15 mouse cellular contexts compared by ENCODE assay signal in genomic region chr10:121379387-121379786, GRCm38 (mm10). TPM values are rescaled to one million over a fixed set of nuclear protein-coding genes. Genes with fewer than 3 reads are reported as not detected.
DNase-seq lines count a peak whose midpoint lies in the region; TF ChIP-seq lines count a peak whose summit lies in the region.
"Had no signal": no experiment of that assay in that cellular context is flagged by ENCODE, and none has a peak within 500 bp of the region (broad histone marks: within the 10 kb centered on the region; RNA-seq: fewer than 3 reads in every experiment).

No protein-coding gene starts in this region.

- no peaks in the 10 kb centered on the region for H3K27me3 ChIP-seq in thymus, adult 2 months (ENCODE audit: control insufficient read depth, insufficient read depth, low read length)
- H3K27me3 ChIP-seq: CH12.LX; liver, embryonic 13.5 days had no signal

- H3K36me3 ChIP-seq in thymus, adult 2 months (ENCODE audit: control insufficient read depth, insufficient read depth, low read length) = peaks cover 16% of the 10 kb centered on the region

- TF ChIP-seq POLR2A in thymus, adult 2 months (IDR thresholded peaks at IDR 0.05; ENCODE audit: control insufficient read depth, extremely low read depth, insufficient read depth, low read length, poor library complexity) = no peak
- TF ChIP-seq POLR2A in bone marrow, adult 2 months (IDR thresholded peaks at IDR 0.05; ENCODE audit: borderline replicate concordance, control insufficient read depth, low read depth, low read length) = no peak

- H3K4me3 ChIP-seq in layer of hippocampus, adult 2 months = no peak overlapping the region
- no peak overlapping the region for H3K4me3 ChIP-seq in thymus, adult 2 months (ENCODE audit: control insufficient read depth, insufficient read depth, low read length)
- H3K4me3 ChIP-seq in bone marrow, adult 2 months (replicated peaks; ENCODE audit: control insufficient read depth, low read depth, low read length) = no peak overlapping the region
- H3K4me3 ChIP-seq: embryonic facial prominence, embryonic 10.5 days; erythroblast, embryonic 14.5 days; heart, embryonic 10.5 days; liver, embryonic 13.5 days had no signal

- 97% methylated on average over 3 of the region's 3 CpGs for WGBS in thymus, adult 2 months
- 93% methylated on average over 3 of the region's 3 CpGs for WGBS in bone marrow, adult 2 months

- no peak overlapping the region for H3K27ac ChIP-seq in layer of hippocampus, adult 2 months
- no peak overlapping the region for H3K27ac ChIP-seq in thymus, adult 2 months (ENCODE audit: control insufficient read depth, insufficient read depth, low read length)
- no peak overlapping the region for H3K27ac ChIP-seq in bone marrow, adult 2 months (ENCODE audit: control insufficient read depth, insufficient read depth, low read depth, low read length, poor library complexity)
- H3K27ac ChIP-seq: embryonic facial prominence, embryonic 10.5 days; heart, embryonic 10.5 days; liver, embryonic 13.5 days had no signal

- DNase-seq in layer of hippocampus, adult 2 months (ENCODE audit: low spot score in 2 of 2) = no peak
- no peak for DNase-seq in layer of hippocampus, adult 11-12 months (ENCODE audit: low spot score)
- DNase-seq in thymus, adult 2 months = no peak
- DNase-seq in thymus, postnatal 0 days (ENCODE audit: low spot score) = no peak
- DNase-seq in embryo, embryonic 9.5 days (ENCODE audit: extremely low spot score) = no peak
- DNase-seq in cerebellum, adult 18-20 months = no peak
- DNase-seq: cerebellum, adult 9-11 months; gastrocnemius, postnatal 25 days; liver, embryonic 13.5 days; spleen, adult 18-20 months had no signal

- TF ChIP-seq CTCF in layer of hippocampus, adult 2 months (conservative IDR thresholded peaks at IDR 0.05) = peak; percentile 66
- TF ChIP-seq CTCF in thymus, adult 2 months (IDR thresholded peaks at IDR 0.05; ENCODE audit: borderline replicate concordance, control insufficient read depth, extremely low read depth, insufficient read depth, low read length, poor library complexity) = peak; percentile 30; the same call in 1 of the 2 replicates
- peak; percentile 7; the same call in 1 of the 2 replicates for TF ChIP-seq CTCF in bone marrow, adult 2 months (IDR thresholded peaks at IDR 0.05; ENCODE audit: control insufficient read depth, insufficient read depth, low read length)

- H3K4me1 ChIP-seq in thymus, adult 2 months (replicated peaks; ENCODE audit: control insufficient read depth, insufficient read depth, low read length) = peaks cover 10% of the 10 kb centered on the region
- H3K4me1 ChIP-seq in bone marrow, adult 2 months (ENCODE audit: control insufficient read depth, insufficient read depth, low read length) = peaks cover 7% of the 10 kb centered on the region

RNA-seq across cellular contexts. Expression of gene Gns, which starts 14.5 kb away (rescaled TPM):
- total RNA-seq in layer of hippocampus, adult 2 months (2021) = 10 to 100 TPM; 78.8 to 83.5 TPM
- polyA plus RNA-seq in thymus, adult 2 months (2012; rRNA removed) = 72.1 and 123 TPM in 2 replicates
- polyA plus RNA-seq in thymus, postnatal 0 days (2015; fragmentation: Nextera tagmentation; extraction: Ambion mirVana) = 19.6 and 19.8 TPM in 2 replicates
- 18.2 and 39.2 TPM in 2 replicates for polyA plus RNA-seq in bone marrow, adult 2 months (2011; ENCODE audit: insufficient read depth, insufficient read length, low replicate concordance, missing spikeins)

RNA-seq across cellular contexts. Expression of gene Tbc1d30, which starts 28.3 kb away (rescaled TPM):
- 10 to 100 TPM; 37.0 to 37.2 TPM for total RNA-seq in layer of hippocampus, adult 2 months (2021)
- 0.51 and 0.68 TPM in 2 replicates for polyA plus RNA-seq in thymus, adult 2 months (2012; rRNA removed)
- 0.25 and 0.37 TPM in 2 replicates for polyA plus RNA-seq in thymus, postnatal 0 days (2015; fragmentation: Nextera tagmentation; extraction: Ambion mirVana)
- polyA plus RNA-seq in bone marrow, adult 2 months (2011; ENCODE audit: insufficient read depth, insufficient read length, low replicate concordance, missing spikeins) = 0.52 TPM in 1 of 2 replicates, not detected in the other
- total RNA-seq: CH12.LX had no signal
- polyA plus RNA-seq: erythroblast, embryonic 14.5 days had no signal

Comparison
In these comparisons a context has a peak if more than half of its experiments do, and no peak if none do; other contexts are left out.
1. CTCF ChIP-seq: peak in every context shown above with its lines; median percentile 66 in layer of hippocampus, adult 2 months; 30 in thymus, adult 2 months; 7 in bone marrow, adult 2 months.